Mouse (Mus musculus) hindbrain, postnatal 0 days (tissue): ENCODE measurements around the gene Hspbp1. TPM values are rescaled to one million over a fixed set of nuclear protein-coding genes. Genes with fewer than 3 reads are reported as not detected.
A peak's percentile ranks its signal among the peaks of the same experiment; 100 is the strongest.

ENCODE experiments used
- ATAC-seq: fragments of 200-750 bp; cut with Nextera tagmentation; 2 replicates; pipeline ENCODE4 v1.8.0; 2017; ENCODE audit warnings: mild to moderate bottlenecking, moderate TSS enrichment, moderate library complexity
- DNase-seq: peaks from one replicate; pipeline ENCODE4 v3.0.0-alpha.2; 2015; ENCODE audit warnings: low spot score
- H3K27ac ChIP-seq: fragments of 300-500 bp; sonication (generic); 2 replicates; pipeline ENCODE4 v1.5.1; 2014; ENCODE audit warnings: mild to moderate bottlenecking
- H3K27me3 ChIP-seq: fragments of 300-500 bp; sonication (generic); 2 replicates; pipeline ENCODE4 v1.6.1; 2014; ENCODE audit warnings: low read length, mixed read lengths; ENCODE audit not compliant: insufficient read depth
- H3K36me3 ChIP-seq: fragments of 300-500 bp; sonication (generic); 2 replicates; pipeline ENCODE4 v1.6.1; 2014; ENCODE audit warnings: low read length, mixed read lengths; ENCODE audit not compliant: insufficient read depth
- H3K4me1 ChIP-seq: fragments of 300-500 bp; sonication (generic); 2 replicates; pipeline ENCODE4 v1.6.1; 2014; ENCODE audit warnings: antibody characterized with exemption, low read length, mixed read lengths; ENCODE audit not compliant: insufficient read depth
- H3K4me2 ChIP-seq: fragments of 300-500 bp; sonication (generic); 2 replicates; pipeline ENCODE4 v1.6.1; 2014; ENCODE audit warnings: low read depth, mild to moderate bottlenecking, low read length, moderate library complexity, mixed read lengths
- H3K4me3 ChIP-seq: fragments of 300-500 bp; sonication (generic); 2 replicates; pipeline ENCODE4 v1.5.1; 2014; ENCODE audit warnings: low read length
- H3K9ac ChIP-seq: fragments of 300-500 bp; sonication (generic); replicated peaks from 2 replicates; pipeline ENCODE4 v1.6.1; 2014; ENCODE audit warnings: mild to moderate bottlenecking, low read length, moderate library complexity, mixed read lengths
- H3K9me3 ChIP-seq: fragments of 300-500 bp; sonication (generic); 2 replicates; pipeline ENCODE4 v1.6.1; 2016; ENCODE audit warnings: low read length, mixed read lengths
- CTCF ChIP-seq: IDR thresholded peaks from 2 replicates; pipeline ENCODE4 v1.5.1; 2016; ENCODE audit warnings: antibody characterized with exemption, control low read depth, low read depth
- WGBS: fragments of 180-500 bp; shearing (Covaris S2); extraction: QIAGEN DNeasy Blood & Tissue Kit; methylation state at CpG from one replicate; pipeline ENCODE4 v1.1.7; 2014; 5-methylcytosine and 5-hydroxymethylcytosine counted together
- polyA plus RNA-seq: library from polyadenylated mRNA; unstranded; fragments of >200 nt; fragmentation: Nextera tagmentation; extraction: Ambion mirVana; gene quantifications from 2 replicates; pipeline ENCODE4 v1.2.1, GENCODE M21; 2015
- total RNA-seq: library from RNA; depleted of rRNA; stranded (reverse); fragments of >200 nt; gene quantifications from 2 replicates; pipeline ENCODE4 v1.2.3, GENCODE M21; 2014

Hspbp1 gene
- total and polyA plus RNA-seq, 2 experiments from 2014 or later, result 174 to 288 TPM

- Histone ChIP-seq H3K4me1 (no peaks in the 10 kb centered on the region), H3K4me2 (no peak overlapping the region), H3K9ac (no peak overlapping the region), H3K36me3 (peaks cover 8% of the 10 kb centered on the region; the same call in 1 of the 2 replicates), H3K27ac (no peak overlapping the region), H3K4me3 (no peak overlapping the region), H3K9me3 (no peaks in the 10 kb centered on the region), H3K27me3 (no peaks in the 10 kb centered on the region)
- 95% methylated on average over 2 of the region's 2 CpGs for WGBS
- TF ChIP-seq CTCF, result no peak
- ATAC-seq (no peak), DNase-seq (no peak)
Observed at GRCm38 (mm10) chr7:4625928-4626327, 58.9 kb downstream of the Hspbp1 start.

- H3K27me3 ChIP-seq, result no peaks in the 10 kb centered on the region
- 49% methylated on average over 1 of the region's 1 CpGs for WGBS
- H3K4me1 ChIP-seq, result no peaks in the 10 kb centered on the region
- peak; percentile 38 for TF ChIP-seq CTCF
- H3K4me3 ChIP-seq, result no peak overlapping the region
- peaks cover under 1% of the 10 kb centered on the region; the same call in 1 of the 2 replicates for H3K36me3 ChIP-seq
- ATAC-seq, result no peak
- DNase-seq, result no peak
- H3K9ac ChIP-seq, result no peak overlapping the region
- H3K9me3 ChIP-seq, result no peaks in the 10 kb centered on the region
- H3K4me2 ChIP-seq, result no peak overlapping the region
- H3K27ac ChIP-seq, result no peak overlapping the region
Observed at GRCm38 (mm10) chr7:4624343-4624742, 60.5 kb downstream of the Hspbp1 start.

GRCm38 (mm10) chr7:4623544-4624189, 61.2 kb downstream of the Hspbp1 start:
- DNase-seq (peak; percentile 68), ATAC-seq (peak; percentile 72)
- no peaks in the 10 kb centered on the region for H3K36me3 ChIP-seq
- H3K4me2 ChIP-seq, result no peak overlapping the region
- H3K27ac ChIP-seq, result no peak overlapping the region
- WGBS, result 30% methylated on average over 4 of the region's 4 CpGs
- peak; percentile 58 for TF ChIP-seq CTCF
- H3K9me3 ChIP-seq, result no peaks in the 10 kb centered on the region
- H3K27me3 ChIP-seq, result no peaks in the 10 kb centered on the region
- H3K9ac ChIP-seq, result no peak overlapping the region
- no peaks in the 10 kb centered on the region for H3K4me1 ChIP-seq
- H3K4me3 ChIP-seq, result no peak overlapping the region

- no peaks in the 10 kb centered on the region for H3K4me1 ChIP-seq
- H3K9me3 ChIP-seq, result no peaks in the 10 kb centered on the region
- H3K9ac ChIP-seq, result no peak overlapping the region
- no peak for TF ChIP-seq CTCF
- ATAC-seq (no peak), DNase-seq (peak; percentile 8)
- no peaks in the 10 kb centered on the region for H3K27me3 ChIP-seq
- H3K27ac ChIP-seq, result no peak overlapping the region
- no peaks in the 10 kb centered on the region for H3K36me3 ChIP-seq
- H3K4me3 ChIP-seq, result no peak overlapping the region
- H3K4me2 ChIP-seq, result no peak overlapping the region
- WGBS, result 50% methylated on average over 1 of the region's 1 CpGs
Observed at GRCm38 (mm10) chr7:4619979-4620378, 64.9 kb downstream of the Hspbp1 start.

- no peak overlapping the region for H3K4me2 ChIP-seq
- no peaks in the 10 kb centered on the region for H3K27me3 ChIP-seq
- DNase-seq, result no peak
- H3K4me1 ChIP-seq, result no peaks in the 10 kb centered on the region
- TF ChIP-seq CTCF, result no peak
- ATAC-seq, result no peak
- no peak overlapping the region for H3K4me3 ChIP-seq
- H3K9ac ChIP-seq, result no peak overlapping the region
- no peak overlapping the region for H3K27ac ChIP-seq
- H3K36me3 ChIP-seq, result no peaks in the 10 kb centered on the region
- no peaks in the 10 kb centered on the region for H3K9me3 ChIP-seq
- WGBS, result 63% methylated on average over 14 of the region's 14 CpGs
Observed at GRCm38 (mm10) chr7:4613740-4614403, 71.0 kb downstream of the Hspbp1 start.

- Histone ChIP-seq H3K9ac (no peak overlapping the region), H3K27ac (no peak overlapping the region), H3K27me3 (no peaks in the 10 kb centered on the region), H3K36me3 (no peaks in the 10 kb centered on the region), H3K4me1 (no peaks in the 10 kb centered on the region), H3K4me2 (no peak overlapping the region), H3K4me3 (no peak overlapping the region), H3K9me3 (no peaks in the 10 kb centered on the region)
- DNase-seq (no peak), ATAC-seq (no peak)
- TF ChIP-seq CTCF, result no peak
- WGBS, result 69% methylated on average over 1 of the region's 1 CpGs
Observed at GRCm38 (mm10) chr7:4612956-4613355, 71.9 kb downstream of the Hspbp1 start.

GRCm38 (mm10) chr7:4612386-4612785, 72.5 kb downstream of the Hspbp1 start:
- no peaks in the 10 kb centered on the region for H3K4me1 ChIP-seq
- H3K36me3 ChIP-seq, result no peaks in the 10 kb centered on the region
- no peaks in the 10 kb centered on the region for H3K9me3 ChIP-seq
- TF ChIP-seq CTCF, result no peak
- ATAC-seq (no peak), DNase-seq (no peak)
- H3K27me3 ChIP-seq, result no peaks in the 10 kb centered on the region
- WGBS, result 64% methylated on average over 8 of the region's 8 CpGs
- H3K4me2 ChIP-seq, result no peak overlapping the region
- no peak overlapping the region for H3K27ac ChIP-seq
- no peak overlapping the region for H3K9ac ChIP-seq
- H3K4me3 ChIP-seq, result no peak overlapping the region
